Mouse (Mus musculus) frontal cortex, adult 2 months (tissue): ENCODE measurements around the gene Yy1. TPM values are rescaled to one million over a fixed set of nuclear protein-coding genes. Genes with fewer than 3 reads are reported as not detected.

ENCODE experiments used
- DNase-seq, 2 experiments: peaks; one replicate each; pipeline ENCODE4 v3.0.0; 2022; ENCODE audit warnings: low spot score in 1 of 2; ENCODE audit errors: extremely low spot score in 1 of 2
- polyA plus RNA-seq: library from polyadenylated mRNA; depleted of rRNA; stranded (reverse); fragments of >200 nt; gene quantifications from 2 replicates; pipeline ENCODE4 v1.2.3, GENCODE M21; 2012; rRNA removed

Gene Yy1
- polyA plus RNA-seq: 25.0 and 25.2 TPM in 2 replicates

DNA sequence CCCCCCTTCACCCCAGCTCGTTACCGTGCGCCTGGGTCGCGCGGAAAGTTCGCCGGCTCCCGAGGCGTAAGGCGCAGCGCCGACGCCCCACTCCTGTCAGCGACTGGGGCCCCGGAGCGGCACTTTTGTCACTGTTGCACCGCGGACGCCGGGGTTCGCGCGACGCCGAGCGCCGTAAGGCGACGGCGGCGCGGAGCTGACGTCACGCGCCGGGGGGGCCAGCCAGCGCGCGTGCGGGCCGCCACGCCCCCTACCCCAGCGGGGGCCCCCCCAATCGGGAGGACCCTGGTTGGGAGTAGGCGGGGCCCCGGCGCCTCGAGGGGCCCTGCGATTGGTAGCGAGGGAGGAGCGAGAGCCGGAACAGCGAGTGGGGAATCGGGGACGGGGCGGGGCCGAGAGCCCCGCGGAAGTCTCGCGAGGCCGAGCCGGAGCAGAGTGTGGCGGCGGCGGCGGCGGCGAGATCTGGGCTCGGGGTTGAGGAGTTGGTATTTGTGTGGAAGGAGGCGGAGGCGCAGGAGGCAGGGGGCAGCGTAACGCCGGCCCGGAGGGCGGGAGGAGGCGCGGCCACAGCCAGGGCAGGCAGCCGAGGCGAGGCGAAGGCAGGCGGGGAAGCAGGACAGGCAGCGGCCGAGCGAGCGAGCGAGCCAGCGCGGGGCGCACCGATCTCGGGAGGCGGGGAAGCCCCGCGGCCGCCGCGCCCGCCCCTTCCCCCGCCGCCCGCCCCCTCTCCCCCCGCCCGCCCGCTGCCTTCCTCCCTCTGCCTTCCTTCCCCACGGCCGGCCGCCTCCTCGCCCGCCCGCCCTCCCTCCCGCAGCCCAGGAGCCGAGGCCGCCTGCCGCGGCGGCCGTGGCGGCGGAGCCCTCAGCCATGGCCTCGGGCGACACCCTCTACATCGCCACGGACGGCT, at the start of gene Yy1:
Yy1 (plus strand) TSS at position 428 of the 907 bp plus-strand sequence.
- DNase-seq: peak; percentile 94 to 96

DNA sequence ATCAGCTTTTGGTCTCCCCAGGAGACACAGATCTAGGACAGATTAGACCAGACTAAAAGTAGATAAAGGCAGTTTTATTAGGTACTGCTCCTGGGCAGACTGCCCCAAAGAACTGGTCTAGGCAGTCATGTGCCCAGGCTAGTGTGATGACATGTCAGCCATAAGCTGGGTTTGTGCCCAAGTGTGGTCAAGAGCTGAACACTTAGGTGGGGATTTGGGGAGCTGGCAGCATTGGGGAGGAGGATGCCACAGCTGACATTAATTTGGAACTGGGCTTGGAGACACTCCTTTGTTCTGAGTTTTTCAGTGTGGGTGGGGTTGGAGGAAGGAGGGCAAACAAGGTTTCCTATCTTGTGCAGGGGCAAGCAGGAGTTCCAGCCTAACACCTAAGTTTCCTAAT, 46.8 kb upstream of the Yy1 start:
- DNase-seq: no peak

DNA sequence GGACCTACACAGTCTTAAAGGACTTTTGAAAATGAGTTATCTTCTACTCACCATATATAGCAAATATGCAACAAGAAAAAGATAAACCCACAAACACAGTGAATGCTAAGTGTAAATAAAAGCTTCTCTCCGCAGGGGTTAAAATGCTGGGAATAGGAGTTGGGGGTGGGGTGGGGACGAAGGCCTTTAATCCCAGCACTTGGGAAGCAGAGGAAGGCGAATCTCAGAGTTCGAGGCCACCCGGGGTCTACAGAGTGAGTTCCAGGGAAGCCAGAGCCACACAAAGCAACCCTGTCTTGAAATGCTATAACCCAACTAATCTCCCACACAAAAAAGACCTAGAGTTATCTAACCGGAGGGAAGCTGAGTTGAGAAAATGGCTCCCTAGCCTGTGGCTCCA, 43.8 kb upstream of the Yy1 start:
- no peak for DNase-seq

DNA sequence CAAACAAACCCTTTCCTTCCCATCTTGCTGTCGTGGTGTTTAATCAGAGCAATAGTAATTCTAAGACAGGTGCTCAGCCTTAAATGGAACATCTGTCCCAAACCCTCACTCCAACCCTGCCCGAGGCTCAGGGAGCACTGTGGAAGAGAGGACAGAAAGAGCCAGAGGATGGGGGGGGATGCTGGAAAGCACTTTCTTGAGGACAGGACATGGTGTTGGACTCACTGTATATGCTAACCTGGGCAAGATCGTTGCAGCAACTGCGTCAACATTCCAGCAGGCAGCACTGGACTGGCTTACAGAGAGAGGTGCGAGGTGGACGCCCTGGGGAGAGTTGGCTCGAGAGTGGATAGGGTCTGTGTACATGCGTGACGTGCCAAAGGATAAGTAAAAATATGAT, 43.3 kb upstream of the Yy1 start:
- no peak for DNase-seq

DNA sequence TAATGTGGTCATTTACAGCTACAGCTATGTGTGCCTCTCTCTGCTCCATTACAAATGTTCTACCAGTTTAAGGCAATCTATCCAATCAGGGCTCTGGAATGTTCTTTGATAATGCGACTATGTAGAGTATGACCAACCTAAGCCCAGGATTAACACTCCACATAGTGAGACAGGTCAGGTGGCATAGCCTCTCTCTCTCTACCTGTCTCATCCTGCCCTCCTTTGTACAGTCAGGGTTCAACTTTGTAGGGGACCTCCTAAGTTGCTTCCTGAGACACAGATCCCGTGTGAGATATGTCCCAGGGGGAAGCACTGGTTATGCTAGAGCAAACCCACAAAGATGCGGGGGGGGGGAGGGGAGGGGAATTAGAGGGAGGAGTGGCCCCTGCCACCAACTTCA, 42.5 kb upstream of the Yy1 start:
- DNase-seq: no peak

DNA sequence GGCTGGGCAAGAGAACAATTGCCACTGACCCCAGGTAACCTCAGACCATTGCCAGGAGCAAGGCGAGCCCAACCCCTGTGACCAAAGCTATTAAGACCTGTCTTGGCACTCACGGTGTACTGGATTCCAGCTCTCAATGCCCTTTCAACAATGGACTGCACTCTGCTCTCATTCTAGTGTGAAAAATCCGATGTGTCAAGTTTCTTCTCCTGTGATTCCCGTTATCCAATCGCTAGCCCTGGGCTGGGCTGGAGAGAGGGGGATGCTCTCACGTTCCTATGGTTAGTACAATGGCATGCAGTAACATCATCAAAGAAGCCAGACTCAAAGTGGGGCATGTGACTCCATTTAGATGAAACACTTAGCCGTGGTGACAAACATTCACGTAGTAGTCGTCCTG, 41.0 kb upstream of the Yy1 start:
- no peak for DNase-seq

DNA sequence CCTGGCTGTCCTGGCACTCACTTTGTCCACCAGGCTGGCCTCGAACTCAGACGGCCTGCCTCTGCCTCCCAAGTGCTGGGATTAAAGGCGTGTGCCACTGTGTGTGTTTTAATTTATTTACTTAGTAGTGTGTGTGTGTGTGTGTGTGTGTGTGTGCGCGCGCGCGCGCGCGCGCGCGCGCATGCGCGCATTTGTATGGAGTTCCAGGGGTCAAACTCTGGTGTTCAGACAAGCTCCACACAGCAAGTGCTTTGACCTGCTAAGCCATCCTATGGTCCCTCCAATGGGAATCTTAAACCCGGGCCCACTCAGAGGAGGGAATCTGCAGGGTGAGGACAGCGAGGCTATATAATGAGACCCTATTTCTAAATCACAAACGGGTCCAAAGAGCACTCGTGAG, 37.6 kb upstream of the Yy1 start:
- no peak for DNase-seq

DNA sequence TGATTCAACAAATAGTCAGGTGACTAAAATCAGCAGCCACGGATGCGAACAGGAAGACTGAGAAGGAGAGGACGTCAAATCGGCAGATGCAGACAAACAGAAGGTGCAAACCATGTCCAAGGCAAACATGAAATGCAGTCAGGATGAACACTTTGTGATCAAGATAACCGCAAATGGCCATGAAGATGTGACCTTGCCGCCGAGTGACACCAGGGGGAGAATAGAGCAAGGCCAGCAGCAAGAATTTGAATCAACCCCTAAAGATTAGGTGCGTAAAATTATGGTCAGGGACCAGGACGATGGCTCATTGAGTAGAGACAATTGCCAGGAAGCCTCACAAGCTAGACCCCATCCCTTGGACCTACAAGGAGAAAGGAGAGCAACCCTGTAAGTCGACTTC, 36.2 kb upstream of the Yy1 start:
- DNase-seq: no peak

DNA sequence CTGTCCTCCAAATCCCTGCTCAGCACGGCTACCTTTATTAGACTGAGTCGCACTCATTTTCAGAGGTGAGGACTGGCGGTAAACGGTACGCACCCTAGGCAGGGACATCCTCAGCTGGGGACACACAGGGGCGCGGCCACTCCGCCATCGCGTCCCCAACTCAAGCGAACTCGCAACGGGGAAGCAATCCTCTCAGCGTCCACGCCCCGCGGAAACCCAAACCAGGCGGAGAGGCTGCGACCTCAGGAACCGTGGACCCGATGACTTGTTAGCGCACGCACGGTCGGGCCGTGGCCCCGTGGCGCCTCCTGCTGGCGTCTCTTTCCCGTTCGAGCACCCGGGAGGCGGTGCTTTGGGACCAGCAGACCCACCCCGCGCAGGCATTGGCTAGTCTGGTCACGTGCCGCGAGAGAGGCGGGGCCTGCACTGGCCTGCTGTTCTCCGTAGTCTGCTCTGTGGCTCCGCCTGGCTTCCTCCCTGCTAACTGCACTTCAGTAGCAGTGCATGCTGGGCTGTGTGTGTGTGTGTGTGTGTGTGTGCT, 35.0 kb upstream of the Yy1 start:
- peak; percentile 97 to 99 for DNase-seq

DNA sequence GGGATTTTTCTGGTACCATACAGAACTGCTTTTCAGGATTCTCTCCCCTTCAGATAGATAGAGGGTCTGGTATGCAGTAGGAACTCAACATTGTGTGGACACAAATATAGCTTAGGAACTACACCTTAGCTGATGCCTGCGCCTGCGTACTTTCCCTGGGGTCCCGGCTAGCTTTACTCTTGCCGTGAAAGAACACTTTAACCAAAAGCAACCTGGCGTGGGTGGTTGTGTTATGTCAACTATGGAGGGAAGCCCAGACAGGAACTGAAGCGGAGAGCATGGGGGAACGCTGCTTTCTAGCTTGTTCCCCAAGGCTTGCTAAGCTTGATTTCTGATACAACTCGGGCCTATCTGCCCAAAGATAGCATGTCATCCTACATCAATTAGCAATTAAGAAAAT, 34.5 kb upstream of the Yy1 start:
- peak; percentile 23 to 73 for DNase-seq

DNA sequence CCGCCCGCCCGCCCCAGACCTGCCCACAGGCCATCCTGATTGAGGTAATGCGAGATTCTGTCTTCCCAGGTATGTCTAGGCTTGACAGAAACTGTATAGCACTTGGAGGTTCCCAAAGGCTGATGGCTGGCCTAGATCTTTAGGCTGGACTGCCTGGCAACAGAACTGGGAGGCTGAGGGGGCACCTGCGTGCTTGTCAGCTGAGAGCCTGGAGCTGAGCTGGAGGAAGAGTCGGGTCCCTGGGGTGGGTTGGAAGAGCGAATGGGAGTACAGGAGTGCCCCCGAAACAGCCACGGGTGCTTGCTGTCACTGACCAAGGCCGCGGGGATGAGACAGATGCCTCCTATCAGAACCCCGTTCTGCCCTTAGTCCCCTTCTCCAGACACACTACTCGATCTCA, 34.1 kb upstream of the Yy1 start:
- no peak for DNase-seq

DNA sequence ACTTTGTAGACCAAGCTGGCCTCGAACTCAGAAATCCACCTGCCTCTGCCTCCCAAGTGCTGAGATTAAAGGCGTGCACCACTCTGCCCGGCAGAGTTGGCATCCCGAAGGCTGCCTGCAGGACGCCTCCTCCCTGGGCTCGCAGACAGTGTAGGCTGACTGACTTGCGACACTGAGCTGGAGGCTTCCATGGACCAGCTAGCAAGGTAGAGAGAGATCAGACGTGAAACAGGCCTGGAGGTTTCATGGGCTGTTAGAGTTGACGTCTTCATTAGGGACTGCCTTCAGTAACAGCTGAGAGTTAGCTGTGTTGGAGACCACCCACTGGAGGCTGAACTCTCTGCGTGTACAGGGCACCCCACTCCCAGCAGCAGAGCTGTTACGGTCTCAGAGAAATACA, 33.5 kb upstream of the Yy1 start:
- no peak for DNase-seq

DNA sequence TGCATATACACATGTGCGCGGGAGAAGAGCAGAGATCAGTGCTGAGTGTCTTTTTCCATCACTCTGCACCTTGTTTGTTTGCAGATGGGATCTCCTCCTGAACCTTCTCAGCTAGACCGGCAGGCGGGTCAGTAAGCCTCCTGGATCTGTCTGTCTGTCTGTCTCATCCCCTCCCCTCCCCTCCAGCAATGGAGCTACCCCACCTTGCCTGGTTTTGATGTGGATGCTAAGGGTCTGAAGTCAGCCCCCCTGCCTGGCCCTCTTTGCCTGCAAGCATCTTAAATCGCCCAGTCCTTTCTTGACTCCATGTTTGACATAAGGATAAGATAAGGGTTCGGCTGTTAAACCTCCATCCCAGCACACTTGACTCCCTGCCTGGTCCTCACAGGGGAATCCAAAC, 32.8 kb upstream of the Yy1 start:
- no peak for DNase-seq

DNA sequence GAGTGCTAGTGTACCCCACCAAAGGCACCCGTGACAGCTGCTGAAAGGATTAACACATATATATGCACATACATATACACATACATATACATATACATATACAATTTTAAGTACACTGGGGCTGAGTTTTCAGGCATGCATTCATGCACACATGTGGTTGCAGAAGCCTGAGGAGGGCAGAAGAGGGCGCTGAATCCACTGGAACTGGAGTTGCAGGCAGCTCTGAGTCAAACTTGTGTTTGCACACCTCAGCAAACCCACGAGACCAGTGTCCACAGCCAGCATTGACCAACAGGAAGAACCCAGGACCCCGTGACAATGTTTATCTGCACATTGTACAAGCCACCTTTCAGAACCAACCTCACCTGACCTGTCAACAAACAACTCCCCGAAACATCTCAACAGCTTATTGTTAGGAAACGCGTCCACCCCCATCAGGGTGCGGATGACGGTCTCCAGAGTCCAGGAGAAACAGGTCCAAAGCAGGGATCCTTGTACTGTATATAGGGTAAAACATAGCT, 32.2 kb upstream of the Yy1 start:
- no peak for DNase-seq

DNA sequence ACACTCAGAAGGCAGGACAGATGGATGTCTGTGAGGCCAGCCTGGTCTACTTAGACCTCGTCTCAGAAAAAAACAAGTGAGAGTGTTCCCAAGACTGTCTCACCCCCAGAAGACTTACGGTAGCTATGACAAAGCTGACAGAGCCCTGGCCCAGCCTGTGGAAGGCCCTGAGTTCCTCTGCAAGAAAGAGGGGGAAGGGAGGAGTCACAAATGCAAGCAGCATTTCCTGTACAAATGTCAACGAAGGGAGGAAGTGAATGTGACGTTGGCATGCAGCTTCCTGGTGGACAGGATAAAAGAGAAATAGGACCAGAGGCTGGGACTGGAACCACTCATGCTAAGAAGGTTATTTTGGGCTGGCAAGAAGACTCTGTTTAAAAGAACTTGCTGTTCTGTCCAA, 31.6 kb upstream of the Yy1 start:
- DNase-seq: no peak

DNA sequence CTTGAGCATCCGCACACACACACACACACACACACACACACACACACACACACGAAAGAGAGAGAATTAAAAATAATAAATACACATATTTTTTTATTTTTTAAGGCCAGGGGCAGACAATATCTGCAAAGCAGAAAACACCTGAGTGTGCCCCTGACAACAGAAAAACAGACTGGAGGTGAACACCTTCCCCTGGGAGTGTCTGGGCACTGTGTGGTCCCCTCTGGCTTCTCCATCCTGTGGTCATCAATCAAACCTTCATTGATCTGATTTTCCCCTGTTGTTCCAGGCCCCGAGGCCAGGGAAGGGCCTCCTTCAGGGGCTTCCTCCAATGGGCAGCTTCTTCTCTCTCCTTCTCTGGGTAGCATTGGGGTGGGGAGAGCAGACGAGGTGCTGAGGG, 31.1 kb upstream of the Yy1 start:
- no peak for DNase-seq

DNA sequence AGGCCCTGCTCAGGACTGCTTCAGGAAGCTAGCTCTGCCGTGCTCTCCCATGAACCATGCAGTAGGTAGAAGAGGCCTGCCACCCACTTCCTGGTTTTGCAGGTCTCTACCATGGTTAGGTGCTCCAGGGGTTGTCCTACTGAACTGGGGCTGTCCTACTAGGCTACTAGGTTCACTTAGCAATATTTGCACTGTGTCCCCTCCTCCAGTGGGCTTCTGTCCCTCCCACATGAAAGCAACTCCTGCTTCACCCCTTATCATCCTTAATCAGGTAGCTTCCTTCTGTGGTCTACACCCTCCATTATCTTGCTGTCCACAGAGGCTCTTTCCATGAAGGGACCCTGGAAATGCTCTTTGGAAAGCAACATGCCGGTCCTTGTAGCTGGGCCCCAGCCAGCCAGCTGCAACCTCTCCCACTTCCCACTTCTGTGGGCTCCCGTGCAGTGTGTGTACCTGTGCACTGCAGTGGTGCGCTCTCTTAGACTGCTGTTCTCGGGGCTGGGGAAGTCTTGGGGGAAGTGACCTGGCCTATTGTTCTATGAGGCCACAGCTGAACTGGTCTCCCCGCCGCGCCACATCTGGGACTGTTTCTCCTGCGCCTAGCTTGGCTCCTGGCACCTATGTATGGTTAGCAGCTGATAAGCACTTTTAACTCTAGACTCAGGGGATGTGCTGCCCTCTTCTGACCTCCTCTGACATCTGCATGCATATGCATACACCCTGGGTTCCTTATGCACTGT, 29.5 kb upstream of the Yy1 start:
- no peak for DNase-seq

DNA sequence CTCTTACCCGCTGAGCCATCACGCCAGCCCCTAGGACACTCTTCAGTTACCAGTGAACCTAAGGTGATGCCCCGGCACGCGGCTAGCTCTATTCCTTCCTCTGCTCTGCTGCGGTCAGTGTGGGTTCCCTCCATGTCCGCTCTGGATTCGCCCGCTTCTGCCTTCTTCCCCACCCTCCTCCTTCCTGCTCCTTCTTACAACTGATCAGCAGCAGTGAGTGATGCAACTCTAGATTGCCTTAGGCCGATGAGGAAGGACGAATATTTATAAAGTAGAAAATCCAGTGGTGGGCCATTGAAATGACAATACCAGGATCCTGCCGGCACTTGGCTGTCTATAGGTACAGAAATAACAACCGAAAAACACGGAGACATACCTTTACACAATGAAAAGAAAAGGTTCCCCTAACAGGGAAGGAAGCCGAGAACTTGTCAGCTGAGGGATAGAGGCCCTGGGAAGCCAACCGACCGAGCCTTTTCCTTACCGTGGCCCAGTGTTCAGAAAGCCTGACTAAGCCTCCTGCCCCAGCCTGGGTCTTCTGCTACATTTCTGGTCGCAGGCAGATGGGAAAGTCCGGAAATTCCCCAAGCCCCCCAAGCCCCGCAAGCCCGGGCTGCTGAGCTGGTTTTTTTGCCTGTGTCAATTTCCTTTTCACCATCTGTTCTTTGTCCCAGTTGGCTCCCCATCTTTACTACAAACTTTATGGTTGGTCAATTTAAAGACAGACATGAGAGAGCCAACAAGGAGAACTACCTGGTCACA, 27.7 kb upstream of the Yy1 start:
- no peak for DNase-seq

DNA sequence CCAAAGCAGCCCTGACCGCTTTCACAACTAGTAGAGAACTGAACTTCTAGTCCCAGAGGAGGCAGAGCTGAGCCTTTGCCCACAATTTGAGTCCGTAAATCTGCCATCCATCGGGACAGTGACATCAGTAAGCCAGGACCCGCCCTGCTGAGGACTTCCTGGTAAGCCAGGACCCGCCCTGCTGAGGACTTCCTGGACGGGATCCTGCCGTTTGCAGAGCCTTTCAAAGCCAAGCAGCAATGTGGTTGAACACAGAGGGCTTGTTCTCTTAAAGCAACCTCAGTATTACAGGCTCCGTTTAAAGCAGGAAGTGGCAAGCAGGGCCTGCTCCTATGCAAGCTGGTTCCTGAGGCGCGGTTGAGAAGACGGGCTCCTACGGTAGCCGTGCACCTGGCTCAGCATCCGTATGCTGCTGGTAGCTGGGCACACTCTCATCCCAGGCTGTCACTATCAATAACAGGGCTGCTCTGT, 27.0 kb upstream of the Yy1 start:
- peak in 1 of 2 experiments; percentile 11 for DNase-seq

DNA sequence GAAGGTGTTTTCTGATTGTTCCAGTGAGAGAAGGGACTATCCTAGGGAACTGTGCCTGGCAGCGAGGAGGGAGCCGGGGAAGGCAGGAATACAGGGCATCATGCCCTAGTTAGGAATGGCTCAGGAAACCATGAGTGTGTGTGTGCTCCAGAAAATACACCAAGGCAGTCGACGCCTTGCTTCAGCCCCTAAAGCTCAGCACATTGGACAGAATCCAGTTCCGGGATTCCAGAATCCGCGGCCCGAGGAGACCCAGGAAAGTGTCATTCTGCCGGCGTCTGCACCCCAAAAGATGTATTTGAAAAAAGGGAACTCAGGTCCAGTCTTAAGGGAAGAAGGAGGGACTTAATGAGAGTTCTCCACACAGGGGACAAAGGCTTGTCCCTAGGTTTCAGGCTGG, 26.5 kb upstream of the Yy1 start:
- peak in 1 of 2 experiments; percentile 13 for DNase-seq

DNA sequence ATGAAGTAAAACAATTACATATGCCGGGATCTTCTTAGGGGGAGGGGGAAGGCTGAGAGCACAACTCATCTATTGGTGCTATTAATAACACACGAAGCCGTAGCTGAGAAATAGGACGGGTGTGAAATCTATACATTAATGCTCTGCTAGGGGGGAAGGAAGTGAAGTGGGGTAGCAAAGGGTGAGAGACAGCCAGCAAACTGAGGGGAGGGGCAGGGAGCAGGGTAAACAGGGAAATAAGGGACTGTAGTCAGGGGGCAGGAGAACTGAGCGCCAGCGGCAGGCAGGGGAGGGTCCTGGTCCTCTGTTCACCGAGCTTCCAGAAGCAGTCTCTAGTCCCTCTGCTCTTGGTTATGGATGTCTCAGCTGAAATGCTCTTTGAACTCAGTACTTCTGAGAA, 25.9 kb upstream of the Yy1 start:
- no peak for DNase-seq
